Mouse (Mus musculus): ENCODE results near the gene Adprm. TPM values are rescaled to one million over a fixed set of nuclear protein-coding genes. Genes with fewer than 3 reads are reported as not detected.

Adprm gene
- total and polyA plus RNA-seq, 3 experiments: 31.2 to 53.8 (median 43.4) TPM

DNA sequence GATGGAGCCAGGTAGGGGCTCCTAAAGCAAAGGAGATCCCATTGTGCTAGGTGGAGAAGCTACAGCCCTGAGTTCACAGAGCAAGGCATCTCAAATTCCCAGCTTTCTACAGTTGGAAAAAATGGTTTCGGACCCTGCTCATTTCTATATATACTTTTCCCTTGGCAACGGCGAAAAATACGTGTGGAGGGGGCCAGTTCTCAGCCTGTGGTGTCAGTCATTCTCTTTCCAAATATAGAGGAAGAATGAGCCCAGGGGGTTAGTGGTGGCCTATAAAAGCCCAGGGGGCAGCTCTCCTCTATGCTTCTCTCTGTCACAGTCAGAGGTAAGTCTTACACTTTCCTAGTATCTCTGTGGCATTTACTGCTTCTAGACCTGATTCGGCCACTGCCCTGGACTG lies 25.6 kb upstream of the Adprm start, which contains the start of gene Myh3:
Gene Myh3 (plus strand): TSS at position 301 of the 400 bp plus-strand sequence.
- TF ChIP-seq BHLHE40 (IDR thresholded peaks at IDR 0.05; ENCODE audit: low read depth, low read length): no peak
- no peak for TF ChIP-seq JUND (conservative IDR thresholded peaks at IDR 0.05; ENCODE audit: low read depth, low read length)
- no peak for TF ChIP-seq MXI1 (IDR thresholded peaks at IDR 0.05; ENCODE audit: low read depth, low read length)
- no peak for TF ChIP-seq E2F4 (IDR thresholded peaks at IDR 0.05; ENCODE audit: insufficient replicate concordance, low read depth, low read length)
- TF ChIP-seq NELFE (IDR thresholded peaks at IDR 0.05; ENCODE audit: low read depth, low read length): no peak
- TF ChIP-seq USF1 (IDR thresholded peaks at IDR 0.05; ENCODE audit: low read depth, low read length): no peak
- no peak for TF ChIP-seq PAX5 (IDR thresholded peaks at IDR 0.05; ENCODE audit: low read length)
- TF ChIP-seq POLR2A (IDR thresholded peaks at IDR 0.05; ENCODE audit: low read depth, low read length): no peak
- TF ChIP-seq TCF12 (IDR thresholded peaks at IDR 0.05; ENCODE audit: low read depth, low read length): no peak
- TF ChIP-seq ZC3H11A (IDR thresholded peaks at IDR 0.05; ENCODE audit: low read depth, low read length): no peak
- TF ChIP-seq CHD2 (IDR thresholded peaks at IDR 0.05; ENCODE audit: low read length): no peak
- no peak for TF ChIP-seq NRF1 (IDR thresholded peaks at IDR 0.05; ENCODE audit: low read depth, low read length)
- TF ChIP-seq USF2 (conservative IDR thresholded peaks at IDR 0.05; ENCODE audit: low read depth, low read length): no peak
- in situ Hi-C loops (cut with MboI; ENCODE audit: low pct_ligation_motif_present, low pct_unique_long_range_greater_than_20kb, low sequenced_read_pairs): loop anchor here (5.0 kb wide), 1 partner anchor 171 kb away; no protein-coding TSS in a partner anchor
- Histone ChIP-seq H3K9ac (ENCODE audit: insufficient read depth, low read depth) (no peak within 1 kb of the TSS), H3K4me1 (ENCODE audit: control insufficient read depth in 1 of 2, insufficient read depth in 2 of 2) (peaks cover 11 to 25% of the 10 kb centered on the region in 2 experiments), H3K27me3 (replicated peaks) (peaks cover 37% of the 10 kb centered on the region), H3K9me3 (replicated peaks; ENCODE audit: low read length) (no peaks in the 10 kb centered on the region), H3K4me2 (ENCODE audit: insufficient read depth, low read depth, poor library complexity, severe bottlenecking) (no peak within 1 kb of the TSS), H3K27ac (ENCODE audit: insufficient read depth, low read depth) (no peak within 1 kb of the TSS), H3K4me3 (replicated peaks in 1 of 3; ENCODE audit: low read depth in 2 of 3, low read length in 2 of 3, poor library complexity in 1 of 3) (no peak within 1 kb of the TSS), H3K36me3 (replicated peaks in 1 of 2; ENCODE audit: control insufficient read depth in 1 of 2, insufficient read depth in 1 of 2, low read length in 1 of 2) (no peaks in the 10 kb centered on the region), H3K79me2 (replicated peaks; ENCODE audit: control insufficient read depth, extremely low read depth, insufficient read depth, poor library complexity, severe bottlenecking) (no peaks in the 10 kb centered on the region)
- dilution Hi-C loops (cut with MboI; ENCODE audit: extremely low pct_ligation_motif_present, extremely low pct_unique_long_range_greater_than_20kb, low sequenced_read_pairs): no loop called here
- DNase-seq (ENCODE audit: extremely low read depth): no peak

DNA sequence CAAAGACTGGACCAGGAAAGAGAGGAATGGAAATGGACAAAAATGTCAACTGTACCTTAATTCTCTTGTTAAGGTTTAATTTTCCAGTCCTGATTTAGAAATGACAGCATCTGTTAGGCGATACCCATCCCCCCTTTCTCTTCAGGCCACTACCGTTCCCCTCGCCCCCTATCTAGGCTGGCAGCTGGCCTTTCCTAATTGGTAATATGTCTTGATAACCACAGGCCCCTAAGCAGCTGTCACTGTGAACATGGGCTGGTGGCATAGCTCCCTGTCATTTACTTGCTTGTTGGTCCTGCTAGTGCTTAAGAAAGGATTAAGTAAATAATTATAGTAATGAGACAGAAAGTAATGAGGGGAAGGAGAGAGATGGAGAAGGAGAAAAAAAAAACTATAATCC lies 25.0 kb upstream of the Adprm start:
- Histone ChIP-seq H3K9me3 (replicated peaks; ENCODE audit: low read length) (no peaks in the 10 kb centered on the region), H3K27ac (ENCODE audit: insufficient read depth, low read depth) (no peak overlapping the region), H3K79me2 (replicated peaks; ENCODE audit: control insufficient read depth, extremely low read depth, insufficient read depth, poor library complexity, severe bottlenecking) (no peaks in the 10 kb centered on the region), H3K9ac (ENCODE audit: insufficient read depth, low read depth) (no peak overlapping the region), H3K4me1 (ENCODE audit: control insufficient read depth in 1 of 2, insufficient read depth in 2 of 2) (peaks cover 8 to 21% of the 10 kb centered on the region in 2 experiments), H3K4me3 (replicated peaks in 1 of 3; ENCODE audit: low read depth in 2 of 3, low read length in 2 of 3, poor library complexity in 1 of 3) (no peak overlapping the region), H3K27me3 (replicated peaks) (peaks cover 37% of the 10 kb centered on the region), H3K4me2 (ENCODE audit: insufficient read depth, low read depth, poor library complexity, severe bottlenecking) (no peak overlapping the region), H3K36me3 (replicated peaks in 1 of 2; ENCODE audit: control insufficient read depth in 1 of 2, insufficient read depth in 1 of 2, low read length in 1 of 2) (no peaks in the 10 kb centered on the region)
- TF ChIP-seq EP300 (IDR thresholded peaks at IDR 0.05; ENCODE audit: low read length) (no peak), E2F4 (IDR thresholded peaks at IDR 0.05; ENCODE audit: insufficient replicate concordance, low read depth, low read length) (no peak), UBTF (IDR thresholded peaks at IDR 0.05; ENCODE audit: low read depth, low read length) (no peak), IRF4 (IDR thresholded peaks at IDR 0.05; ENCODE audit: low read depth, low read length) (no peak), PAX5 (IDR thresholded peaks at IDR 0.05; ENCODE audit: low read length) (no peak), GABPA (IDR thresholded peaks at IDR 0.05; ENCODE audit: insufficient replicate concordance, low read depth, low read length) (no peak), POLR2A (IDR thresholded peaks at IDR 0.05; ENCODE audit: low read depth, low read length) (no peak)
- in situ Hi-C loops (cut with MboI; ENCODE audit: low pct_ligation_motif_present, low pct_unique_long_range_greater_than_20kb, low sequenced_read_pairs): loop anchor here (5.0 kb wide), 1 partner anchor 170 kb away; no protein-coding TSS in a partner anchor
- dilution Hi-C loops (cut with MboI; ENCODE audit: extremely low pct_ligation_motif_present, extremely low pct_unique_long_range_greater_than_20kb, low sequenced_read_pairs): no loop called here
- DNase-seq (ENCODE audit: extremely low read depth): no peak

All from CH12.LX (cell line).